8 mouse cellular contexts compared by ENCODE assay signal in the genomic region with DNA sequence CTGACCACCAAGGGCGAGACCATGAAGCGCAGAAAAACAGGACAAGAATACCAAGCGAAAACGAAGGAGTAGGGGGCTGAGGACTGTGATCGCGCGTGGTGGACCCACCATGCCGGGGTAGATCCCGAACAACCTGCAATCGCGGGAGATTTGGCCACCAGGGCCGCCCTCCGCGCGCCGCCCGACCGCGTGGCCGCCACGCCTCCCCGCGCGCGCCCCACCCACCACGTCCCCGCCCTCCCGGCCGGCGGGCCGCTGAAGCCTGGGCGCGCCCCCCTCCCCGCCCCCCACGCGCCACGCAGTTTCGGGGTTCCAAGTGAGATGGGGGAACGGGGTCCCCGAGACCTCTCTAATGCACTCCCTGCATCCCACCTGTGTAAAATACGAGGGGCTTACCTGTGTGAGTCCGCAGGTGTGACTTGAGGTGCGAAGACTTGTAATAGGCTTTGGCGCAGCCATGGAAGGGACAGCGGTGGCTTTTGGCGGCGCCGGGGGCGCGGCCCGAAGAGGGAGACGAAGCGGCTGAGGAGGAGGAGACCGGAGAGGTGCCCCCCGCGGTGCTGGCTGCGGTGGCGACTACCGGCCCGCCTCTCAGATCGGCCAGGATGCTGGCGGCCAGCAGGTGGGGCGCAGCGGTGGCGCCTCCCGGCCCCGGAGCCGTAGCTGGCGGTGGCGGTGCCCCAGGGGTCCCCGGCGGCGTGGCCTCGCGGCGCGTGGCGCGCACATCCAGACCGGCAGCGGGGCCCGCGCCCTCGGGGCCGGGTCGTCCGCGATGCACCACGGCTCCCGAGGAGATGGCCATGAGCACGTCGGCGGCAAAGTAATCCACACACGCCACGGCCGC. TPM values are rescaled to one million over a fixed set of nuclear protein-coding genes. Genes with fewer than 3 reads are reported as not detected.
DNase-seq lines count a peak whose midpoint lies in the region; ATAC-seq lines count a peak whose summit lies in the region.

No protein-coding gene starts in this region.

- H3K4me3 ChIP-seq in embryonic facial prominence, embryonic 10.5 days, result peak overlapping the region; percentile 91
- H3K4me3 ChIP-seq in limb, embryonic 10.5 days, result peak overlapping the region; percentile 89
- H3K4me3 ChIP-seq in midbrain, embryonic 13.5 days (replicated peaks), result peak overlapping the region; percentile 75
- peak overlapping the region; percentile 91 for H3K4me3 ChIP-seq in stomach, embryonic 16.5 days (replicated peaks; ENCODE audit: low read length)

- H3K36me3 ChIP-seq in embryonic facial prominence, embryonic 10.5 days (replicated peaks), result peaks cover 7% of the 10 kb centered on the region
- H3K36me3 ChIP-seq in limb, embryonic 10.5 days, result peaks cover 12% of the 10 kb centered on the region
- no peaks in the 10 kb centered on the region for H3K36me3 ChIP-seq in midbrain, embryonic 13.5 days
- no peaks in the 10 kb centered on the region for H3K36me3 ChIP-seq in stomach, embryonic 16.5 days (ENCODE audit: control insufficient read depth, insufficient read depth, low read length)

- under 1% methylated on average over 96 of the region's 96 CpGs for WGBS in embryonic facial prominence, embryonic 10.5 days
- under 1% methylated on average over 91 of the region's 96 CpGs for WGBS in limb, embryonic 10.5 days
- WGBS in midbrain, embryonic 13.5 days, result under 1% methylated on average over 89 of the region's 96 CpGs
- under 1% methylated on average over 86 of the region's 96 CpGs for WGBS in stomach, embryonic 16.5 days

- peak overlapping the region; percentile 95 for H3K4me2 ChIP-seq in midbrain, embryonic 13.5 days (replicated peaks)
- H3K4me2 ChIP-seq in stomach, embryonic 16.5 days (ENCODE audit: low read depth, low read length), result peak overlapping the region; percentile 93

- H3K4me1 ChIP-seq in embryonic facial prominence, embryonic 10.5 days, result peaks cover 79% of the 10 kb centered on the region
- peaks cover 76% of the 10 kb centered on the region for H3K4me1 ChIP-seq in limb, embryonic 10.5 days
- peaks cover 58% of the 10 kb centered on the region for H3K4me1 ChIP-seq in midbrain, embryonic 13.5 days (replicated peaks)
- H3K4me1 ChIP-seq in stomach, embryonic 16.5 days (ENCODE audit: control insufficient read depth, insufficient read depth, low read length), result peaks cover 55% of the 10 kb centered on the region

- H3K27me3 ChIP-seq in embryonic facial prominence, embryonic 10.5 days (replicated peaks; ENCODE audit: low read depth, poor library complexity, severe bottlenecking), result no peaks in the 10 kb centered on the region
- H3K27me3 ChIP-seq in limb, embryonic 10.5 days (ENCODE audit: low read depth, poor library complexity, severe bottlenecking), result no peaks in the 10 kb centered on the region
- no peaks in the 10 kb centered on the region for H3K27me3 ChIP-seq in midbrain, embryonic 13.5 days
- H3K27me3 ChIP-seq in stomach, embryonic 16.5 days (ENCODE audit: control insufficient read depth, insufficient read depth, low read length), result no peaks in the 10 kb centered on the region

- H3K9me3 ChIP-seq in embryonic facial prominence, embryonic 10.5 days, result no peaks in the 10 kb centered on the region
- H3K9me3 ChIP-seq in limb, embryonic 10.5 days (replicated peaks), result no peaks in the 10 kb centered on the region
- no peaks in the 10 kb centered on the region for H3K9me3 ChIP-seq in midbrain, embryonic 13.5 days
- no peaks in the 10 kb centered on the region for H3K9me3 ChIP-seq in stomach, embryonic 16.5 days (replicated peaks; ENCODE audit: control insufficient read depth, low read length)

- peak overlapping the region; percentile 86 for H3K27ac ChIP-seq in embryonic facial prominence, embryonic 10.5 days (replicated peaks)
- peak overlapping the region; percentile 91 for H3K27ac ChIP-seq in limb, embryonic 10.5 days
- H3K27ac ChIP-seq in midbrain, embryonic 13.5 days, result peak overlapping the region; percentile 82
- peak overlapping the region; percentile 77 for H3K27ac ChIP-seq in stomach, embryonic 16.5 days (ENCODE audit: low read length)

- intact Hi-C loops in heart, postnatal 10 days (cut with DNase I), result no loop called here

- peak; percentile 84 for DNase-seq in CD4-positive, CD25-positive, alpha-beta regulatory T cell, adult 2 months (ENCODE audit: low read depth, low spot score)
- DNase-seq in MN1 (ENCODE audit: low spot score), result peak; percentile 75
- peak; percentile 73 for DNase-seq in embryonic facial prominence, embryonic 10.5 days (ENCODE audit: low spot score)
- DNase-seq in heart, postnatal 10 days, result peak; percentile 46 to 64
- DNase-seq in limb, embryonic 10.5 days (ENCODE audit: low spot score), result peak; percentile 76

- ATAC-seq in CD4-positive, CD25-positive, alpha-beta regulatory T cell, adult 4 months, result no peak
- ATAC-seq in midbrain, embryonic 13.5 days, result no peak; the same call in 1 of the 2 replicates
- ATAC-seq in stomach, embryonic 16.5 days (ENCODE audit: insufficient read depth, low FRiP score), result no peak

- H3K9ac ChIP-seq in midbrain, embryonic 13.5 days (replicated peaks), result peak overlapping the region; percentile 84
- peak overlapping the region; percentile 90 for H3K9ac ChIP-seq in stomach, embryonic 16.5 days (ENCODE audit: low read length)

RNA-seq across cellular contexts. Expression of a gene that starts 0.5 kb away (rescaled TPM):
- polyA plus RNA-seq in CD4-positive, CD25-positive, alpha-beta regulatory T cell, adult 4 months (2017; shearing (Covaris generic)), result 1 to 10 TPM; 7.2 to 10.0 TPM
- polyA plus RNA-seq in embryonic facial prominence, embryonic 10.5 days (2016; fragmentation: Nextera tagmentation; extraction: Ambion mirVana), result 8.5 TPM in 2 replicates
- 1 to 10 TPM; 5.9 to 6.9 TPM for total RNA-seq in heart, postnatal 10 days (2021)
- 8.7 and 11.3 TPM in 2 replicates for polyA plus RNA-seq in limb, embryonic 10.5 days (2016; fragmentation: Nextera tagmentation; extraction: Ambion mirVana)
- 3.7 and 4.5 TPM in 2 replicates for polyA plus RNA-seq in midbrain, embryonic 13.5 days (2015; fragmentation: Nextera tagmentation; extraction: Ambion mirVana)
- polyA plus RNA-seq in stomach, embryonic 16.5 days (2015; fragmentation: Nextera tagmentation; extraction: Ambion mirVana), result 8.4 and 8.7 TPM in 2 replicates

RNA-seq across cellular contexts. Expression of a gene that starts 13.6 kb away (rescaled TPM):
- polyA plus RNA-seq in CD4-positive, CD25-positive, alpha-beta regulatory T cell, adult 4 months (2017; shearing (Covaris generic)), result 1 to 10 TPM; 2.3 to 9.7 TPM
- 79.8 and 84.9 TPM in 2 replicates for polyA plus RNA-seq in embryonic facial prominence, embryonic 10.5 days (2016; fragmentation: Nextera tagmentation; extraction: Ambion mirVana)
- 100 to 1,000 TPM in 1 of 2 experiments, 10 to 100 TPM in 1; 92.2 to 102 TPM for total RNA-seq in heart, postnatal 10 days (2021)
- 104 and 108 TPM in 2 replicates for polyA plus RNA-seq in limb, embryonic 10.5 days (2016; fragmentation: Nextera tagmentation; extraction: Ambion mirVana)
- polyA plus RNA-seq in midbrain, embryonic 13.5 days (2015; fragmentation: Nextera tagmentation; extraction: Ambion mirVana), result 78.5 and 93.4 TPM in 2 replicates
- polyA plus RNA-seq in stomach, embryonic 16.5 days (2015; fragmentation: Nextera tagmentation; extraction: Ambion mirVana), result 42.9 and 44.3 TPM in 2 replicates

RNA-seq across cellular contexts. Expression of a gene that starts 15.2 kb away (rescaled TPM):
- polyA plus RNA-seq in CD4-positive, CD25-positive, alpha-beta regulatory T cell, adult 4 months (2017; shearing (Covaris generic)), result 10 to 100 TPM; 13.6 to 16.4 TPM
- polyA plus RNA-seq in embryonic facial prominence, embryonic 10.5 days (2016; fragmentation: Nextera tagmentation; extraction: Ambion mirVana), result 34.7 and 35.0 TPM in 2 replicates
- total RNA-seq in heart, postnatal 10 days (2021), result 10 to 100 TPM; 20.3 to 21.5 TPM
- polyA plus RNA-seq in limb, embryonic 10.5 days (2016; fragmentation: Nextera tagmentation; extraction: Ambion mirVana), result 40.8 and 42.6 TPM in 2 replicates
- polyA plus RNA-seq in midbrain, embryonic 13.5 days (2015; fragmentation: Nextera tagmentation; extraction: Ambion mirVana), result 28.8 and 32.6 TPM in 2 replicates
- 16.7 TPM in 2 replicates for polyA plus RNA-seq in stomach, embryonic 16.5 days (2015; fragmentation: Nextera tagmentation; extraction: Ambion mirVana)

RNA-seq across cellular contexts. Expression of a gene that starts 26.1 kb away (rescaled TPM):
- 100 to 1,000 TPM in 1 of 2 experiments, 10 to 100 TPM in 1; 98.1 to 145 TPM for polyA plus RNA-seq in CD4-positive, CD25-positive, alpha-beta regulatory T cell, adult 4 months (2017; shearing (Covaris generic))
- polyA plus RNA-seq in embryonic facial prominence, embryonic 10.5 days (2016; fragmentation: Nextera tagmentation; extraction: Ambion mirVana), result 84.8 and 88.2 TPM in 2 replicates
- 10 to 100 TPM; 25.9 to 27.8 TPM for total RNA-seq in heart, postnatal 10 days (2021)
- polyA plus RNA-seq in limb, embryonic 10.5 days (2016; fragmentation: Nextera tagmentation; extraction: Ambion mirVana), result 87.8 and 92.2 TPM in 2 replicates
- polyA plus RNA-seq in midbrain, embryonic 13.5 days (2015; fragmentation: Nextera tagmentation; extraction: Ambion mirVana), result 60.2 and 60.3 TPM in 2 replicates
- 92.1 and 99.9 TPM in 2 replicates for polyA plus RNA-seq in stomach, embryonic 16.5 days (2015; fragmentation: Nextera tagmentation; extraction: Ambion mirVana)

RNA-seq across cellular contexts. Expression of a gene that starts 26.1 kb away (rescaled TPM):
- polyA plus RNA-seq in CD4-positive, CD25-positive, alpha-beta regulatory T cell, adult 4 months (2017; shearing (Covaris generic)), result 1 to 10 TPM; 1.7 to 3.6 TPM
- polyA plus RNA-seq in embryonic facial prominence, embryonic 10.5 days (2016; fragmentation: Nextera tagmentation; extraction: Ambion mirVana), result 10.9 and 14.1 TPM in 2 replicates
- total RNA-seq in heart, postnatal 10 days (2021), result 1 to 10 TPM; 1.2 to 1.8 TPM
- polyA plus RNA-seq in limb, embryonic 10.5 days (2016; fragmentation: Nextera tagmentation; extraction: Ambion mirVana), result 11.1 and 13.4 TPM in 2 replicates
- polyA plus RNA-seq in midbrain, embryonic 13.5 days (2015; fragmentation: Nextera tagmentation; extraction: Ambion mirVana), result 6.1 and 7.6 TPM in 2 replicates
- polyA plus RNA-seq in stomach, embryonic 16.5 days (2015; fragmentation: Nextera tagmentation; extraction: Ambion mirVana), result 5.6 and 6.7 TPM in 2 replicates
